Mouse (Mus musculus): ENCODE results near the gene Ubap2l. TPM values are rescaled to one million over a fixed set of nuclear protein-coding genes. Genes with fewer than 3 reads are reported as not detected.

Ubap2l gene
- 77.5 TPM for polyA plus RNA-seq (2012; fragmentation: generic; extraction: Trizol)

DNA sequence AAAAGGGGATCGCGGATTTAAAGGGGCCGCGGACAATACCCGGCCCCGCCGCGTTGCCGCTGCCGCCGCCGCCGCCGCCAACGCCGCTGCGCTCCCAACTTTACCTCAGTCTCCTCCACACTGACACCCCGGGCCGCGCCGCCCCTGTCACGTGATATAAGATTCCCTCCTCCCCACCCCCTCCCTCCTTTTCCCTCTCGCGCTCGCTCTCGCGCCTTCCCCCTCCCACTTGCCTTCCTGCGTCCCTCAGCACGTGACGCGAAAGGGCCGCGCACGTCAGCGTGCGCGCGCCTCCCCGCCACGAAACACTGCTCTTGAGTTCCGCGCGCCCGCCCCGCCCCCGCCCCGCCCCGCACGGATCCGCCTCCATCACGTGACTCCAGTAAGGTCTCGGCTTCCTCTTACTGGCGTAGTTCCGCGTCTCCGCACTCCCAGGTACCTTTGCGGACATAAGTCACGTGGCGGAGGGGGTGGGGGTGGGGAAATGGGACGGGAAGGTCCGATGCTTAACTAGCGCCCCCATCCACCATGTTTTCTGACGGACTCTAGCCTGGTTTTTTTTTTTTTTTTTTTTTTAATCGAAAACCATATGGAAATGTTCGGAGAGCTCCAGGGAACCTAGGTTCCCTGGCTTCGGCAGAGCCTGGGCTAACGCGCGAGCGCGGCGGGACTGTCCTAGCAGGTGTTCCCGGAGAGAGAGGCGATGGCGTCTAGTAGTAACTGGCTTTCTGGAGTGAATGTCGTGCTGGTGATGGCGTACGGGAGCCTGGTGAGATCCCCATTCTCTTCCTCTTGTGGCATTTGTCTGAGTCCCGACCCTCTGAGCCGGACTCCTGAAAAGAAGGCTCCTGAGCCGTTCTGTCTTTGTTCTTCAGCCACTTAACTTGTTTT is at the start of gene Ubap2l:
Ubap2l (minus strand) TSS at position 278 of the 891 bp plus-strand sequence.
- Histone ChIP-seq H3K79me2 (ENCODE audit: control insufficient read depth, insufficient read depth) (peaks cover 72% of the 10 kb centered on the region), H3K36me3 (ENCODE audit: control insufficient read depth, insufficient read depth) (peaks cover 25% of the 10 kb centered on the region), H3K4me2 (ENCODE audit: low read depth) (peak within 1 kb of the TSS; percentile 87), H3ac (ENCODE audit: control insufficient read depth, insufficient read length) (peak within 1 kb of the TSS; percentile 85), H3K27me3 (ENCODE audit: control insufficient read depth, insufficient read depth, insufficient read length) (no peaks in the 10 kb centered on the region), H3K4me3 (peak within 1 kb of the TSS; percentile 96)
- TF ChIP-seq E2F4 (IDR thresholded peaks at IDR 0.05; ENCODE audit: insufficient read depth) (peak; percentile 39), REST (IDR thresholded peaks at IDR 0.05; ENCODE audit: insufficient read depth, insufficient read length) (no peak), TCF12 (IDR thresholded peaks at IDR 0.05; ENCODE audit: insufficient read depth, poor library complexity, severe bottlenecking) (no peak), TCF3 (IDR thresholded peaks at IDR 0.05; ENCODE audit: insufficient read length, low read depth) (no peak), MYOD1 (IDR thresholded peaks at IDR 0.05; ENCODE audit: control insufficient read depth in 1 of 3, insufficient read length in 2 of 3, low read depth in 2 of 3) (no peak), USF1 (IDR thresholded peaks at IDR 0.05; ENCODE audit: low read depth) (peak; percentile 91), MYOG (IDR thresholded peaks at IDR 0.05; ENCODE audit: control insufficient read depth in 1 of 3, insufficient read depth in 1 of 3, insufficient read length in 2 of 3, low read depth in 2 of 3) (no peak), POLR2AphosphoS2 (IDR thresholded peaks at IDR 0.05; ENCODE audit: insufficient read length, low read depth) (peak; percentile 70), MAX (IDR thresholded peaks at IDR 0.05; ENCODE audit: low read depth) (no peak), POLR2A (IDR thresholded peaks at IDR 0.05; ENCODE audit: insufficient read length, low read depth) (peak; percentile 83)

DNA sequence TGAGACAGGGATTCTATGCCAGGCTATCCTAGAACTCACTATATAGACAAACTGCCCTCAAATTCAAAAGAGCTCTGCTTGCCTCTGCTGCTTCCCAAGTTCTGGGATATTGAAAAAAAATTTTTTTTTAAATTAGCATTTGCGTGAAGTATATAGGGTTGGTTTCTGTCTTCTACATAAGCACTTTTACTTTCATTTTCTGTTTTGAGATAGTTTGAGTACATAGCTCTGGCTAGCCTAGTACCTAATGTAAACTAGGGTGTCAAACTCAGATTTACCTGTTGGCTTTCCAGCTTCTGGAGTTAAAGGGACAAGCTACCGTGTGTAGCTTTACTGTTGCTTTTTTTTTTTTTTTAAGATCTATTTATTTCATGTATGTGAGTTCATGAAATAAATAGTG is 49.2 kb upstream of the Ubap2l start:
- TF ChIP-seq REST (IDR thresholded peaks at IDR 0.05; ENCODE audit: insufficient read depth, insufficient read length) (no peak), CEBPB (IDR thresholded peaks at IDR 0.05; ENCODE audit: insufficient read depth, poor library complexity, severe bottlenecking) (no peak), POLR2A (IDR thresholded peaks at IDR 0.05; ENCODE audit: insufficient read length, low read depth) (no peak)
- Histone ChIP-seq H3K4me2 (ENCODE audit: low read depth) (no peak overlapping the region), H3ac (ENCODE audit: control insufficient read depth, insufficient read length) (no peak overlapping the region), H3K4me3 (no peak overlapping the region), H3K27me3 (ENCODE audit: control insufficient read depth, insufficient read depth, insufficient read length) (no peaks in the 10 kb centered on the region), H3K36me3 (ENCODE audit: control insufficient read depth, insufficient read depth) (peaks cover 3% of the 10 kb centered on the region), H3K79me2 (ENCODE audit: control insufficient read depth, insufficient read depth) (no peaks in the 10 kb centered on the region)

DNA sequence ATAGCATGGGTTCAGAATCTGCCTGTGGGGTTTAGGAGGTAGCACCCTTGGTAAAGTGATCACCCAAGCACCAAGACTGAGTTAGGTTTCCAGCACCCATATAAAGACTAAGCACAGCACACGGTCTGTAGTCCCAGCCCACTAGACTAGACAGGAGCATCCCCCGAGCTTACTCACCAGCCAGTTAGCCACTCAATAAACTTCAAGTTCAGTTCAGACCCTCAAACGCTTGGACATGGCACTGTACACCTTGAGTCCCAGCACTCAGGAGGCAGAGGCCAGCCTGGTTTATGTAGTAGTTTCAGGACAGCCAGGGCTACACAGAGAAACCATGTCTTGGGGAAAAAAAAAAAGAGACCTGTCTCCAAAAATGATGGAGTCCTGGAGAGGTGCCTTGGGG is 48.6 kb upstream of the Ubap2l start:
- no peak for TF ChIP-seq CEBPB (IDR thresholded peaks at IDR 0.05; ENCODE audit: insufficient read depth, poor library complexity, severe bottlenecking)
- no peak for TF ChIP-seq REST (IDR thresholded peaks at IDR 0.05; ENCODE audit: insufficient read depth, insufficient read length)
- no peak for TF ChIP-seq TCF3 (IDR thresholded peaks at IDR 0.05; ENCODE audit: insufficient read length, low read depth)
- no peak for TF ChIP-seq MYOG (IDR thresholded peaks at IDR 0.05; ENCODE audit: control insufficient read depth in 1 of 3, insufficient read depth in 1 of 3, insufficient read length in 2 of 3, low read depth in 2 of 3)
- no peak for TF ChIP-seq E2F4 (IDR thresholded peaks at IDR 0.05; ENCODE audit: insufficient read depth)
- peak; percentile 42 for TF ChIP-seq POLR2AphosphoS2 (IDR thresholded peaks at IDR 0.05; ENCODE audit: insufficient read length, low read depth)
- Histone ChIP-seq H3K79me2 (ENCODE audit: control insufficient read depth, insufficient read depth) (no peaks in the 10 kb centered on the region), H3ac (ENCODE audit: control insufficient read depth, insufficient read length) (no peak overlapping the region), H3K27me3 (ENCODE audit: control insufficient read depth, insufficient read depth, insufficient read length) (no peaks in the 10 kb centered on the region), H3K4me2 (ENCODE audit: low read depth) (no peak overlapping the region), H3K4me3 (no peak overlapping the region), H3K36me3 (ENCODE audit: control insufficient read depth, insufficient read depth) (peaks cover 3% of the 10 kb centered on the region)

DNA sequence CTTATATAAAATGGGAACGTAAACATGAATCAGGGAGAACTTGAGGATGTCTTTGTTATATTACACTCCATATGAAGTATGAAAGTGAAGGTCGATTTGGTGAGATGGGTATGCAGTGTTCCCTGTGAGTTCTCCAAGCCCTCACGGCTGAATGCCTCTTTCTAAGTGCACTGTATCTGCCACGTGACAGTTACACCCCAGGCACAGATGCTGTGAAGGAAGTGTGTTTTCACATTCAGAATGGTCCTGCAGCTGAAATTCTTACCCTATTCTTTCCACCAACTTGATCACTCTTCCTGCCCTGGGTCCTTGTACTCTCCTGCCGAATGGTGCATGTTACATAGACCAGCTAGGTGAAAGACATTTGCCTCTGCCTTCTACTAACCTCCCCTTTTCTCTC is 45.5 kb upstream of the Ubap2l start:
- no peak overlapping the region for H3K4me2 ChIP-seq (ENCODE audit: low read depth)
- no peaks in the 10 kb centered on the region for H3K27me3 ChIP-seq (ENCODE audit: control insufficient read depth, insufficient read depth, insufficient read length)
- H3K36me3 ChIP-seq (ENCODE audit: control insufficient read depth, insufficient read depth) = peaks cover 20% of the 10 kb centered on the region
- H3ac ChIP-seq (ENCODE audit: control insufficient read depth, insufficient read length) = no peak overlapping the region
- no peak overlapping the region for H3K4me3 ChIP-seq
- TF ChIP-seq CEBPB (IDR thresholded peaks at IDR 0.05; ENCODE audit: insufficient read depth, poor library complexity, severe bottlenecking) (no peak), POLR2AphosphoS2 (IDR thresholded peaks at IDR 0.05; ENCODE audit: insufficient read length, low read depth) (peak; percentile 40), REST (IDR thresholded peaks at IDR 0.05; ENCODE audit: insufficient read depth, insufficient read length) (no peak), E2F4 (IDR thresholded peaks at IDR 0.05; ENCODE audit: insufficient read depth) (no peak), TCF12 (IDR thresholded peaks at IDR 0.05; ENCODE audit: insufficient read depth, poor library complexity, severe bottlenecking) (no peak), USF1 (IDR thresholded peaks at IDR 0.05; ENCODE audit: low read depth) (no peak), TCF3 (IDR thresholded peaks at IDR 0.05; ENCODE audit: insufficient read length, low read depth) (no peak)
- H3K79me2 ChIP-seq (ENCODE audit: control insufficient read depth, insufficient read depth) = no peaks in the 10 kb centered on the region

DNA sequence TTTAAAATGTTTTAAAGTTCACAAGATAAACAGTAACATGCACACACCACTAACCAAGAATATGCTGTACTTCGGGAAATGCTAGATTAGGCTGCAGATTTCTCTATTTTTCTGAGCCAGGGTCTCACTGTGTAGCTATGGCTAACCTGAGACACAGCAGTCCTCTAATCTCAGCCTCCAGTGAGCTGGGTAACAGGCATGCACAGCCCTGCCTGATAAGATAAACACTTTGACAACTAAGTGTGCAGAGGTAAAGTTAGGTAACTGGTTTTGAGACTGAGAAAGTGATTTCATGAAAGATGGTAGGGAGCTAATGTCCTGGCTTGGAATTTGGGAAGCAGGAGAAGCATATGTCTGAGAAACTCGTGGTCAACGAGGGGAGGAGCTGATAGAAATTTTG is 42.0 kb upstream of the Ubap2l start:
- H3K36me3 ChIP-seq (ENCODE audit: control insufficient read depth, insufficient read depth) = peaks cover 54% of the 10 kb centered on the region
- no peaks in the 10 kb centered on the region for H3K79me2 ChIP-seq (ENCODE audit: control insufficient read depth, insufficient read depth)
- H3ac ChIP-seq (ENCODE audit: control insufficient read depth, insufficient read length) = no peak overlapping the region
- no peak overlapping the region for H3K4me3 ChIP-seq
- TF ChIP-seq SRF (IDR thresholded peaks at IDR 0.05; ENCODE audit: control insufficient read depth, insufficient read length, low read depth) = no peak
- no peak for TF ChIP-seq E2F4 (IDR thresholded peaks at IDR 0.05; ENCODE audit: insufficient read depth)
- TF ChIP-seq TCF3 (IDR thresholded peaks at IDR 0.05; ENCODE audit: insufficient read length, low read depth) = no peak
- no peak for TF ChIP-seq MYOD1 (IDR thresholded peaks at IDR 0.05; ENCODE audit: control insufficient read depth in 1 of 3, insufficient read length in 2 of 3, low read depth in 2 of 3)
- no peak for TF ChIP-seq MAX (IDR thresholded peaks at IDR 0.05; ENCODE audit: low read depth)
- no peak for TF ChIP-seq REST (IDR thresholded peaks at IDR 0.05; ENCODE audit: insufficient read depth, insufficient read length)
- no peaks in the 10 kb centered on the region for H3K27me3 ChIP-seq (ENCODE audit: control insufficient read depth, insufficient read depth, insufficient read length)
- no peak overlapping the region for H3K4me2 ChIP-seq (ENCODE audit: low read depth)

Measured in myocyte (in vitro differentiated cells).